Mouse (Mus musculus): ENCODE data around the gene Alcam. TPM values are rescaled to one million over a fixed set of nuclear protein-coding genes. Genes with fewer than 3 reads are reported as not detected.

Alcam gene
- 10.4 and 18.8 TPM in 2 replicates for total RNA-seq (2015; ENCODE audit: low replicate concordance)
- total RNA-seq (2017; ENCODE audit: low replicate concordance) = 6.9 and 11.0 TPM in 2 replicates

DNA sequence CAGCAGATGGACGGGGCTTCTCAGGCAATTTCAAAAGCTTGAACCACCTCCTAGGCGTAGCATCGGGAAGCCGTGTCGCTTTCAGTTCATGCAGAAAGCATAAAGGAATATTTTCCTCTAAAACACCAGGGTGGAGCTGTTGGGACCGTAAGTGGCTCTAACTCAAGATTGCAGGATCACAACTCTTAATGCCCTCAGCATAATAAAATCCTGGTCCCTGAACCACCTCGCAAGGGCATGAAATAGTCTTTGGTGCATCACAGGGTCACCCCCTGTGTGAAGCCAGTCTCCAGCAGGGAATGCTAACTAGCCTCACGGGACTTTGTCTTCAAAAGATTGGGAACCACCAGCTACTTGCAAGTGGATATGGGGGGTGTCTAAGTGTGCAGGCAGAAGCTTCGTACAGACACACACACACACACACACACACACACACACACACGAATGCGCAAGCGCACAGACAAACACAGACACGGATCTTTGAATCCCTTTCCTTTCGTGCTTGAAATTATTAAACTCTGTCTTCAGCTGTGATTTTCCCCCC lies at the start of gene Alcam:
TSS of gene Alcam (minus strand) at position 104 of the 544 bp plus-strand sequence.
- ATAC-seq (replicated peaks; ENCODE audit: low FRiP score, poor library complexity, severe bottlenecking) = no peak

DNA sequence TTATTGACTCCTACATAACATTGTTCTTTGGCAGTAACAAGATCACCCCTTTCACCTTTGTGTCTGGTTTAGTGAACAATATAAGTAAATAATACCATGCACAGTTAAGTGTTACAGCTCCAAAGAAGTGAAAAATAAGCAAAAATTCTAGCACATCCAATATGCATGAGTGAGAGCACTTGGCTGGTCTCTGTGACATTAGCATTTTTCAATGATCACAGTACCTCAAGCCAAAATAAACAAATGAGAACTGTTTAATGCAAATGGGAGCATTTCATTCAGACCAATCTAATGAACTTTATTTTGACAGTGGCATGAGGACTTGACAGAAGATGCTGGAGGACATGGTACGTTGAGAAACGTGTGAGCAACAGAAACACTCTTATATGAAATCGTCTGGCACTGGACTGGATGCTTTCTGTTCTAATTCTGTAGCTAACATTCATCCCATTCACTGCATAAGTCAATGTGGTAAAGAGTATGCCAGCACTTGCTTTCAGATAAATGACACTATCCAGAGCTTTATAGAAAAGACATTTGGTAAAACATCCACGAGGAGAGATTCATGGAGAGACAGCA lies 45.0 kb upstream of the Alcam start:
- no peak for ATAC-seq (replicated peaks; ENCODE audit: low FRiP score, poor library complexity, severe bottlenecking)

DNA sequence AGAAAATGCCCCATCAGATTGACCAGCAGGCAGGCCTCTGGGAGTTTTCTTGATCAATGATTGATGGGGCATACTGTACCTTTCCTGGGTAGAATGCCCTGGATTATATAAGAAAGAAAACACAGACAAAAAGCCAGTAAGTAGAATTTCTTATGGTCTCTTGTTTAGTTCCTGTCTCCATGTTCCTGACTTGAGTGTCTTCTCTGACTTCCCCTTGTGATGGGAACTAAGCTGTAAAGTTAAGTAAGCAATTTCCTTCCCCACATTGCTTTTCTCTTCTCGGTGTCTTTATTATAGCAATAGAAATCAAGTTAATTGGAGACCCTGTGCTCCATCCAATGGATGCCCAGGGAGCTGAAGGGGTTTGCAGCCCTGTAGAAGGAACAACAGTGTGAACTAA lies 36.7 kb upstream of the Alcam start:
- no peak for ATAC-seq (replicated peaks; ENCODE audit: low FRiP score, poor library complexity, severe bottlenecking)

DNA sequence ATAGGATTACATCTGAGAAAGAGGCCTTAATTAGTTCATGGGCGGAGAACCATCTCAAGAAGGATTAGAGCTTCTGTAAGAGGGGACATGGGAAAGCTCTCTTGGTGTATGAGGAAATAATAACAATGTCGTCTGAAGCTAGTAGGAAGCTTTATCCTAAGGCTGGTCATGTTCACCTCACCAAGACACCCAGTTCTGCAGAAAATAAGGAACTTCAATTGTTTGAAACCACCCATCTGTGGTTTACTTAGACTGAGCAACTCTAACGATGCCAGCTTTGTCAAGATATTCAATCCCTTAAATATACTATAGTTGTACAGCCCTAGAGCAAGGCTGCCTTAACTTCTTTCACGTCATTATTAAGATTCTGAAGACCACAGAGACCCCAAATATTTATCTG lies 20.4 kb upstream of the Alcam start:
- ATAC-seq (replicated peaks; ENCODE audit: low FRiP score, poor library complexity, severe bottlenecking) = no peak

DNA sequence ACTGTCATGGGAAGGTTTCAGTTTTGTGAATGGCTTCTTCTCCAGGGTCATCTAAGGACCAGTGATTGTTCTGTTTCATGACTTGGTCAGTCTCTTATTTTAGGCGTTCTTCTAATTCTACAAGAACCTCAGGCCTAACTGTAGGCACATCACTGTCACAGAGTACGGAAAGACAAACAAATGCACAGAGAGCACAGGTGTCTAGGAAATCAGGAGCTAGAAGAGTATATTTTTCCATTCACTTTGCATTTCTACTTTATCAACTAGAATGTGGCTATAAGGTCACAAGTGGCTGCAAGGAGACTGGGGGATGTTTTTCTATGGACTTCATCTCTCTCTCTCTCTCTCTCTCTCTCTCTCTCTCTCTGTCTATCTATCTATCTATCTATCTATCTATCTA lies 19.2 kb upstream of the Alcam start:
- no peak for ATAC-seq (replicated peaks; ENCODE audit: low FRiP score, poor library complexity, severe bottlenecking)

DNA sequence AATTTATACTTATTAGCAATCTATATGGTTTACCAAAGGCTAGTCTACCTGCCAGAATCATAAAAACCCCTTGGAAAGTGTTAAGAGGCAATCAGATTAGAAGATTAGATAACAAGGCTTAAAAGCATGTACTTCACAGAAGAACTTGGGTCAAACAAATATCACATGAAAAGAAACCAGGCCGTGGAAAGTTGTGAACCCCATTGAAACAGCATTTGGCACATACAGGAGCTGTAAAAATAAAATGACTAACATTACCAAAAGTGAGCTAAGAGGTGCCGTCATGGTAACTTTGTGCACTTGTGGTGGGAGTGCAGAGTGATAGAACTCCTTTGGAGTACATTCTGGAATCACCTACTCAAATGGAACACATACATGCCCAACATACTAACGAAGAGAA lies 18.8 kb upstream of the Alcam start:
- ATAC-seq (replicated peaks; ENCODE audit: low FRiP score, poor library complexity, severe bottlenecking) = no peak

DNA sequence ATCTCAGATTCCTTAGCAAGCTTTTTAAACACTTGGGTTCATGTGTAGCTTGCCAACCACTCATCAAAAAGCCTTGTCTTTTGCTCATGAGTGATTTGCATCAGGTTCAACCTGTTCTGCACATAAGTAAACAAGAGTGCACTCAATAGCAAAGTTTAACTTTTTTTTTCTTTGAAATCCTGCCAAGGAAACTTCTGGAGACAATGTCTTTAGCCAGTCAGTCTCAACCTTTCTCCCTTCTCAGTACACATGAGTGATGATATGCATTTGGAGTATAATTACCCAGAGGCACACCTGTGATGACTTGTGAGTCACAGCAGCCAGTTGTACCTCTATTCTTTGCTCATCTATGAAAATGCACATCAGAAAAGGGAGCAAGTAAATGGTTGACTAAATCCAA lies 18.2 kb upstream of the Alcam start:
- no peak for ATAC-seq (replicated peaks; ENCODE audit: low FRiP score, poor library complexity, severe bottlenecking)

DNA sequence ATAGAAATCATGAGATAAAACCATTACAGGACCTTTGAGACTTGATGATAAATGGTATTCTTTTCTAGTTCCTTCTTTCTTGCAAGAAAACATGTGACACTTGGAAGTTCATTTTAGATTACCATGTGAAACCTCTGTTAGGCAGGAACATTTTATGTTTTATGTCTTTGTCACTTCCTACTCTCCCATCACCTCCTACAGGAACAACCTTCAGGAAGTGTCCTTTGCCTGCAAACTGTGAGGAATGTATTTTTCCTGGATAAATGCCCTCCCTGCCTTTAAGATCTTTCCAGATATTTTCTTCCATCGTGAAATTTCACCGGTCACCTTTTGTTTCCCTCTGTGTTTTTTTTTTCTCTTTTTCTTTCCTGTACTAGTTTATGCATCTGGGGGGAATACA lies 17.0 kb upstream of the Alcam start:
- ATAC-seq (replicated peaks; ENCODE audit: low FRiP score, poor library complexity, severe bottlenecking) = no peak

DNA sequence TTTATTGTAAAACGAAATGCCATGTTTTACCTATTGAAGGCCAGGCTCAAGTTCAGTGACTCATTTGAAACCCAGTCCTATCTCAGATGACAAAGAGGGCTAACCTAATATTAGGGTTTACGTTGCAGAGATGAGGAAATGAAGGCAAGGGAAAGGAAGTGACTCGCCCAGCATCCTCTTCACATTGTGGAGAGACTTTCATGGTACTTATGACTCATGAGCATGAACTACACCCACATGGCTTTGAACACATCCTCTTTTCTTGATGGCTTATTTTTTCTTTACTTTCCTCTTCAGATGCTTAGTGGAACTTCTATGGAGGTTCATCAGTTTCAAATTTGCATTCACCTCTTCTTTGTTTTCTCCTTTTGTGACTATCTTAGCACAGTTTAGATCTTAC lies 16.4 kb upstream of the Alcam start:
- no peak for ATAC-seq (replicated peaks; ENCODE audit: low FRiP score, poor library complexity, severe bottlenecking)

DNA sequence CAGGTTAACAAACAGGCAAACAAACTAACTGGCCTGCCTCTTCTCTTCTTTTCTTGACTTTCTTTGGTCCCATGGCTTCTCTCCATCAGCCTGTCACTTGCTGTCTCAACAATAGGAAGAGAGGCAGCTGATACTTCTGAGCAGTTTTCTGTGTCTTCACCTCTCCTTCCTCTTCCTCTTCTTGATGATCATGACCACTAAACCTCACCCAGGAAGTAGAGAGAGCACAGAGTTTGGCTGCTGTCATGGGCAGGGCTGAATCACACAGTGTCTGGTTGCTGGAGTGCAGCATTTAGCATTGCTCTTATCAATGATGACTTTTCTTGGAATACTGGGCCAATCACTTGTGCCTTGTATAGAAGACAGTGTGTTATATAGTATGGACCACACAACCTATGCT lies 14.6 kb upstream of the Alcam start:
- ATAC-seq (replicated peaks; ENCODE audit: low FRiP score, poor library complexity, severe bottlenecking) = no peak

DNA sequence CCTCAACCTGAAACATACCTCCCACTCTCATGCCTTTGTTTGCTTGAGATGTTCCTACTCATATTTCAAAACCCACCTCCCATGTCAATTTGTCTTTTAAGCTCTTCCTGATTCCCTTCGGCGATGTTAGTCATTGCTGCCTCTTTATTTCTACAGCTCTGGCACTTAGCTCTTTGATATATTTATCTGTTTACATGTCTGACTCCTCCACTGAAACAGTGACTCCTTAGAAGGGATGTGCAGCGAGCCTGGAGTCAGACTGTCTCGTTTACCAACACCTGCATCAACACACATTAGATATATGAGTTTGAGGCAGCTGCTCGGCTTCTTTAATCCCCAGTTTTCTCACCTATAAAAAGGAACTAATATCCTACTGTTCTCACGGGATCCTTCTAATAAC lies 12.9 kb upstream of the Alcam start:
- ATAC-seq (replicated peaks; ENCODE audit: low FRiP score, poor library complexity, severe bottlenecking) = no peak

DNA sequence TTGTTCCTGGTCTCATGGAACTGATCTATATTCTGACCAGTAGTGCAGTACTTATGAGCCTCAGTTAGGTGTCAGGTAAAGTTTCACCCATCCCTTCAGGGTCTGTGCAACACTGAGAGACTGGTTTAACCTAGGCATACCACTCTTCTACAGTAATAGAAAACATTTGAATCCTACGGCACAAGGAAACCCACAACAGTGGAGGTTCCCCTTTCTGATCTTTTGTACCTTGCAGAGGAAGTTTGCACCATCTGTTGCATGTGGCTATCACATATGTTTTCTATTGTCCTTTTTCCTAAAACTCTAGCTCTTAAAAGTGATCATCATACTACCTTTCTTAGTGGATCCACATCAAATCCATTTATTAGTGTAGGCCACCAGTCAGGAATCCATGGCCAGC lies 10.7 kb upstream of the Alcam start:
- ATAC-seq (replicated peaks; ENCODE audit: low FRiP score, poor library complexity, severe bottlenecking) = no peak

DNA sequence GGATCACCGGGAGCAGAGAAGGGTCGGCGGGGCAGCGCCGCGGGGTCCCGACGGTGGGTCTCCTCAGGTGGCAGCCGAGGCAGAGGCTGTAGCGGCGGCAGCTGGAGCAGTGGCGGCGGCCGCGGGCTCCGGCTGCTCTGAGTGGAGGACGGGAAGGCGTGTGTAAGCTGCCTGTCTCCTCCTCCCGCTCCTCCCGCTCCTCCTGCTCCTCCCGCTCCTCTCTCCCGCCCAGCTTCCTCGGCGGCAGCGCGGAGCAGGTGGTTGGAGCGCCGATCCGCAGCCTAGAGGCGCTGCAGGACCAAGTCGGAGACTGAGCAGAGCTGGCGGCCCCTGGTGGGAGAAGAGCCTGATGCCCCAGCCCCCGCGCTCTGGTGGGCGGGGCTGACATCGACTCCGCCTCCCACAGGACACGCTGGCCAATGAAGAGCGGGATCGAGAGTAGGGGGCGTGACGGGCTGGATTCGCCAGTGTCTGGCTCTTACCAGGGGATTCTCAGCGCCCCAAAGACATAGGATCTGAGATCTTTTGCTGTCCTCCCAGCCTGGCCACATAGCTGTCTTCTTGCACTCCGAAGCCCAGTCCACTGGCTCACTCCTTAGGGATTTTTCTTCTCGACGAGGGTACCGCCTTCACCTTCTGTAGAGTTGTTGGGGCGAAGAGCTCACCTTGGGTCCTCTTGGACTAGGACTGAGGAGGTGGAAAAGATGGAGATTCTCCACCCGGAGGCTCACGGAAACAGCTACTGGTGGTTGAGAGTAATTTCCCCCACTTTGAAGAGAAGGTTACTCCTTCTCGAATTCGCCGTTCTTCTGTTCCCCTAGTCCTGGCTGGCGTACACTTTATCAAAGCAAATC lies 785 bp downstream of the Alcam start:
- ATAC-seq (replicated peaks; ENCODE audit: low FRiP score, poor library complexity, severe bottlenecking) = peak; percentile 43; the same call in 1 of the 2 replicates

DNA sequence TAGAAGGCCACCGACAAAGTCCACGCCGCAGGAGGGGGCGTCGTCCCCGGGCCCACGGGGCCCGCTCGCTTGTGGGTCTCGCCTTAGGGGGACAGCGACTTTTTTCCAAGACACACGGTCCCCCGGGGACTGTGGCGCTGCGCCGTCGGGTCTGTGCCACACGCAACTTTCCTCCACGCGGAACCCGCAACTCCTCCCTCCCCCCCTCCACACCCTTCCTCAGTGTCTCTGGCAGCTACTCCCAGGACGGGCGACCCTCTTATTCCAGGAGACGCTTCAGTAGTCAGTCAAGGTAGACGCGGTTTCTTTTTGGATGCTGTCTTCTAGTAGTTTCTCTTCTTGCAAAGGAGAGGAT lies 1.4 kb downstream of the Alcam start:
- ATAC-seq (replicated peaks; ENCODE audit: low FRiP score, poor library complexity, severe bottlenecking) = no peak

DNA sequence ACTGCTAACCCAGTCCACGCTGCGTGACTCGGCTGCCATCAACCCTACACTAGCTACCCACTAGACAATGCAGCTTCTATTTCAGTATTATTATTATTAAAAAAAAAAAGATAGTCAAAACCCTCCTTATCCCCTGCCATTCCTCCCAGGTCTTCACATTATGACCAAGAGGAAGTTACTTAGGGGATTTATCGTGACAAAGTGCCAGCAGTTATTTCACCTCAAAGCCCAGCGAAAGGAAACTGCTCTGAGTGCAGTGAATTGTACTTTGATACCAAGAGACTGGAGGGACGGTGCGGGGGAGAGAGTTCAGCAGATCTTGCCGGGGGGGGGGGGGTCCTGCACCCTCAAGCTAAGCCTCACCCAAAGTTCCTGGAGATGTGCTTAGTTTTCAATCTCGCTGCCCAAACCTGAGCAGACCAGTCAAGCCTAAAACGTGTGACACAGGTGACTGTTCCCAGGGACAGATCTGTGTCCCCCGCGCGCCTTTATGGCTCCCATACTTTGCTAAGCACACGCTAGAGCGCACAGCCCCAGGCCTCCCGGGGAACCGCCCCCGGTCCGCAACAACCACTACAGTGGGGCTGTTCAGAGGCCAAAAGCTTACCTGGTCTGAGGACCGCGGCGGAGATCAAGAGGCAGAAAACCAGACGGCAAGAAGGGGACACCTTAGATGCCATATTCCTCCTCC lies 1.9 kb downstream of the Alcam start:
- no peak for ATAC-seq (replicated peaks; ENCODE audit: low FRiP score, poor library complexity, severe bottlenecking)

DNA sequence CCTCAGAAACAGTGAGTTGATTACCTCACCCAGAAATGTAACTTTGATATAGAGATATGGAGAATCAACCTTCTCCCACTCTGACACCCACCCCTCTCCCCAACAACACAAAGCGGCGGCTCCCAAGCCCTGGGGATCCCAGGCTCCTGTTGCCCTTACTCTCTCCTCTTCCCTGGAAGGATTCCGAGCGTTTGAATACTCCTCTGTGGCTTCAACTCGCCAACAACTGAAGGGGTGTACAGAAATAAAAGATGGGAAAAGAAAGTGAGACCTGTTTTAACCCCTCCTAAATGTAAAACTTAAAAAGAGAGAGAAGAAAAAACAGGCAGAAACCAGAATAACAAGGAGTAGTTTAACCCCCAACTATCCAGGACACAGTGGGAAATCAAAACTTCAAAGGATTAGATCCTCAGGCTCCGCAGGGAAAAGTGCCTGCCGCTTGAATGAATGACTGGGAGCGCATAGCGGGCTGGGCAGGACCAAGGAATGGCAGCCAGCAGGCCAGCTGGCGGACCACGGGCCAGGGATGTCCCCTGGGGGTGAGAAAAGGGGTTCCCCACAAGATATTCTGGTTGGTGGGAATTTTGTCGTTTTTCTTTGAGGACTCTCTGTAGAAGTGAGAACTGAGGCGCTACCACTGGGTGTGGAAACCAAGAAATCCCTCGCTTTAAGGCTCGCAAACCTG lies 2.6 kb downstream of the Alcam start:
- ATAC-seq (replicated peaks; ENCODE audit: low FRiP score, poor library complexity, severe bottlenecking) = no peak

DNA sequence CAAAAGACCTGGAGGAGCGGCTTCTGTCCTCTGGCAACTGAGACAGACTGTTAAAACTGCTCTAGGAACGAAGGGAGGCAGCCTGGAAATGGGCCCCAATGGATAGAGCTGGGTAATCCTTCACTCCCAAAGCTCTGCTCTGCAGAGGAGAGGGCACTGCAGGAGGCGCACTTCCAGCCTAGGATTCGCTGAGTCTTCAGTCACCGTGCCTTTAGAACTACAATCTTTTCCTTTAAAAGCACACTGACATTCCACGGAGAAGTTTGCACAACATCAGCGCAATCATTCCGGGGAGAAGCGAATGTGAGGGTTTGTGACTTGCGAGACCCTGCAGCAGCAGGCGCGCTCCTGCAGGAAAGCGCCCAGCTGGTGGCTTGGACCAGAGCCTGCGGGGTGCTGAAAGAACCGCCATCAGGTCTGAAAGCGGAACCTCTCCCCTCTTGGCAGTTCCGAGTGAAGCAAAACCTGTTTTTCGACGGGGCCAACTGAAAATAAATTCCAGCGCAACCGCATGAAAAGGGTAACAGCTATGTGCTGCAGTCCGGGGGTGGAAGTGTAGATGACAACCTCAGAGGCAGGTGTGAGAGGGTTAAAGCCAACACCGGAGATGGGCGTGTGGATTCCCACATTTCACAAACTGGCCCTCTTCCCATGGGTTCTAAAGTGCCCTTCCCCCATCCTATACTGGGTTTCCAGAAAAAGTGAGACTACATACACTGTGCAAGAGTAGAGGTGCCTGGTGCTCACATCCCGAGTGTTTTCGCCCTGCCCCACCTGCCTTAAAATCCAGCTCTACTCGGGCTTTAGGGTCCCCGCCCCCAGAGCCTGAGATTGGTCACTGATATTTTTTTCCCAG lies 3.4 kb downstream of the Alcam start:
- no peak for ATAC-seq (replicated peaks; ENCODE audit: low FRiP score, poor library complexity, severe bottlenecking)

DNA sequence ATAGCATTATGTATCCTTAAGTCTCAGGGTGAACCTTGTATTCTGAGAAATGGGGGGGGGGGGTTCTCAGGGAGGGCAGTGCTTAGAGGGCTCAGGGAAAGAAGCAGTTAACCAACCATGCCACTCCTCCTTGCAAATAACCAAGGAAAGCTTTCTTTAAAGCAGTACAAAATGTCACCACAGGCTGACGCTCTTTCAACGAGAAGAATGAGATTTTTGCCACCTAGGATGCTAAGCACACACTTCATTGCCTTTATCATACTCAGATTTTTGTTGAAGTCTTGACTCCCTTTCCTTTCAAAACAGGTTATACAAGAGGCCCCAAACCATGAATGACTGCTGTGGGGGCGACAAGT lies 4.0 kb downstream of the Alcam start:
- no peak for ATAC-seq (replicated peaks; ENCODE audit: low FRiP score, poor library complexity, severe bottlenecking)

DNA sequence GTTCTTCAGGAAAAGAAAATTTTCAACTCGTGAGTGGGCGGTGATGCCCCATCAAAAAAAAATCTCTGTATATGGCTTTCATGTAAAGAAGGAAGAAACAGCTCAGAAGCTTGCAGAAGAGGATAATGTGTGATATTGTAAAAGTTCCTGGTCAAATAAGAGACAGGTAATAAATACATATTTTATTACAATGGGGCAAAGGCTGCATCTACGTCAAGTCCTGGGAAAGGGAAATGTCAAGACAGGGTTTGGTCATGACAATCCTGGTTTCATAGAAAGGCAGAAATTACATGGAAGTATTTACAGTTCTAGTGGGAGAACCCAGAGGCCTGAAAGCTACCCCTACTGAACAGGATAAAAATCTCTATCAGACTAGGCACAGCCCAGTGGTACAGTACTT lies 7.9 kb downstream of the Alcam start:
- no peak for ATAC-seq (replicated peaks; ENCODE audit: low FRiP score, poor library complexity, severe bottlenecking)

Data from erythroblast, adult 5-6 weeks (primary cell).